Mouse (Mus musculus) neural tube, postnatal 0 days (tissue): ENCODE measurements around the gene Vmn1r176. TPM values are rescaled to one million over a fixed set of nuclear protein-coding genes. Genes with fewer than 3 reads are reported as not detected.

Experiments
- polyA plus RNA-seq: library from polyadenylated mRNA; unstranded; fragments of >200 nt; fragmentation: Nextera tagmentation; extraction: Ambion mirVana; gene quantifications from 2 replicates; pipeline ENCODE4 v1.2.1, GENCODE M21; 2015

The Vmn1r176 gene
- polyA plus RNA-seq: not detected in 2 replicates

DNA sequence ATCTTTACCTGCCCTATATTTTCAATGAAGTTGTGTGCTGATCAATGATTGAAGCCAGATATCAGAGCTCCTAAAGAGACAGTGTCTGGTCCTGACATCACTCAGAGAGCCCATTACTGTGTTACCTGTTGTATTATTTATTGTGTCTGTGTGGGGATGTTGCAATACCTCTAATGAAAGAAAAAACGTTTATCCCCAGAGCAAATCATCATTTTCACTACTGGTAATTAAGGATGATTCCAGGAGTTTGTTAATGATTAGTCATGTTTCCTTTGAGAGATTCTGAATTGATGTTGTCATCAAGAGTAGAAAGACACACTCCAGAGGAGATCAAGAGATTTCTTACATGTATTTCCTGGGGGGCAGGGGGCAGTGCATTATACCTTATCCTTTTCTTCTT is at the start of gene Vmn1r176:
TSS of gene Vmn1r176 (minus strand) at position 101 of the 400 bp plus-strand sequence.

DNA sequence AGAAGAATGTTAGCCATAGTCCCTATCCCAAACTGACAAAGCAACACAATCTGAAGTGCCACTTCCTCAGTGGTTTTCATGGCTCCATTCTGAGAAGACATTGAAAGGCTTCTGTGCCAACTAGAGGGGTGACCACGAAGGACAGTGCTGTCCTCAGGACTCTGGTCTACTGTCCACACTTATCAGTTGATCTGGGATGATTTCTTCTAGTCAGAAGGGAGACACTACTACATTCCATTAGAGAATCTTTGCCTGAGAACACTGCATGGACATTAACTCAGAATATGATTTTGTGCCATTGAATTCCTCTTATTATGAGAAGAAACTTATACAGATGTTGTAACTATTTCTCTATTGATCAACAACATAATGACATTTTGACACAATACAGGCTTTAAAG is 29.2 kb upstream of the Vmn1r176 start, which contains the start of gene Vmn1r177:
TSS of gene Vmn1r177 (minus strand) at position 101 of the 400 bp plus-strand sequence.

DNA sequence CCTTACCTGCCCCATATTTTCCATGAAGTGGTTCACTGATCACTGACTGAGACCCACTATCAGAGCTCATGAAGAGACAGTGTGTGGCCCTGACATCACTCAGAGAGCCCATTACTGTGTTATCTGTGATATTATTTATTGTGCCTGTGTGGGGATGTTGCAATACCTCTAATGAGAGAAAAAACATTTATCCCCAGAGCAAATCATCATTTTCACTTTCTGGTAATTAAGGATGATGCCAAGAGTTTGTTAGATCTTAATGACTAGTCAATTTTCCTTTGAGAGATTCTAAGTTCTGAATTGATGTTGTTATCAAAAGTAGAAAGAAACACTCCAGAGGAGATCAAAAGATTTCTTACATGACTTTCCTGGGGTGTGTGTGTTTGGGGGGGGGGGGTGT is 26.6 kb downstream of the Vmn1r176 start, which contains the start of gene Vmn1r175:
TSS of gene Vmn1r175 (minus strand) at position 101 of the 400 bp plus-strand sequence.

Other genes with a start within 250 kb of the Vmn1r176 start
- gene Vmn1r170, start 231.2 kb downstream of the Vmn1r176 start, polyA plus RNA-seq: not detected in 2 replicates
- gene Vmn1r171, start 206.7 kb downstream of the Vmn1r176 start, polyA plus RNA-seq: not detected in 2 replicates
- gene Vmn1r172, start 179.1 kb downstream of the Vmn1r176 start, polyA plus RNA-seq: not detected in 2 replicates
- not detected in 2 replicates for gene Vmn1r173, start 136.7 kb downstream of the Vmn1r176 start, polyA plus RNA-seq
- gene Vmn1r174, start 85.1 kb downstream of the Vmn1r176 start, polyA plus RNA-seq: not detected in 2 replicates
- not detected in 2 replicates for gene Vmn1r175, start 26.7 kb downstream of the Vmn1r176 start, polyA plus RNA-seq
- gene Vmn1r177, start 29.1 kb upstream of the Vmn1r176 start, polyA plus RNA-seq: not detected in 2 replicates
- not detected in 2 replicates for gene Vmn1r178, start 54.6 kb upstream of the Vmn1r176 start, polyA plus RNA-seq
- not detected in 2 replicates for gene Vmn1r179, start 89.6 kb upstream of the Vmn1r176 start, polyA plus RNA-seq
- gene Vmn1r180, start 113.3 kb upstream of the Vmn1r176 start, polyA plus RNA-seq: not detected in 2 replicates
- not detected in 2 replicates for gene Vmn1r181, start 137.2 kb upstream of the Vmn1r176 start, polyA plus RNA-seq
- gene V1rd19, start 164.3 kb upstream of the Vmn1r176 start, polyA plus RNA-seq: not detected in 2 replicates
- gene Vmn1r183, start 215.9 kb upstream of the Vmn1r176 start, polyA plus RNA-seq: not detected in 2 replicates
- gene Zfp180, start 244.6 kb upstream of the Vmn1r176 start, polyA plus RNA-seq: 20.0 and 22.2 TPM in 2 replicates